Mouse (Mus musculus): ENCODE data around the gene Abhd5. TPM values are rescaled to one million over a fixed set of nuclear protein-coding genes. Genes with fewer than 3 reads are reported as not detected.

The Abhd5 gene
- polyA plus RNA-seq, 1 experiment from 2014 or later: 20.0 TPM

DNA sequence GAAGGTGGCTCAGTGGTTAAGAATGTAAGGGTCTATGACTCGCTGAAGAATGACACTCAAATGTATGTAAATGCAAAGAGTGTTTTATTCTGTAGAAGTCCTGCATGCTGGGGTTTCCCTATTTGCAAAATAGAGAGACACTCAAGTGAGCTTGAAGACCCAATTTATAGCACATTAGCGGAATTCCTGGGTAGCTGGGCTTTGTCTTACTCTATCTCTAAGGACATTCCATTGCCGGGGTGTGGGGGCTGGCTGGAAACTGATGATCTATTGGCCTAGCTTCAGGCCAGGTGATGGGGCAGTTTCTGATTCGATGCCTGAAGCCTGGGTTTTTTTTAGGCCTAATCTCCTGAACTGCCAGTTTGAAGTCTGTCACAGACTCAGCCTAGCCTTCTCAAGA, 36.5 kb upstream of the Abhd5 start:
- Histone ChIP-seq H3K27ac (ENCODE audit: low read depth, low read length) (no peak overlapping the region), H3K4me1 (ENCODE audit: control insufficient read depth, insufficient read depth, low read length) (no peaks in the 10 kb centered on the region), H3K9me3 (ENCODE audit: control insufficient read depth, low read length) (no peaks in the 10 kb centered on the region), H3K4me3 (ENCODE audit: low read depth, low read length) (no peak overlapping the region), H3K9ac (ENCODE audit: low read length) (no peak overlapping the region), H3K27me3 (ENCODE audit: control insufficient read depth, insufficient read depth, low read length) (no peaks in the 10 kb centered on the region), H3K36me3 (ENCODE audit: control insufficient read depth, insufficient read depth, low read length) (no peaks in the 10 kb centered on the region), H3K4me2 (no peak overlapping the region)
- ATAC-seq (ENCODE audit: low FRiP score) (no peak), DNase-seq (ENCODE audit: low spot score, missing footprints) (no peak)
- 64% methylated on average over 4 of the region's 4 CpGs for WGBS

DNA sequence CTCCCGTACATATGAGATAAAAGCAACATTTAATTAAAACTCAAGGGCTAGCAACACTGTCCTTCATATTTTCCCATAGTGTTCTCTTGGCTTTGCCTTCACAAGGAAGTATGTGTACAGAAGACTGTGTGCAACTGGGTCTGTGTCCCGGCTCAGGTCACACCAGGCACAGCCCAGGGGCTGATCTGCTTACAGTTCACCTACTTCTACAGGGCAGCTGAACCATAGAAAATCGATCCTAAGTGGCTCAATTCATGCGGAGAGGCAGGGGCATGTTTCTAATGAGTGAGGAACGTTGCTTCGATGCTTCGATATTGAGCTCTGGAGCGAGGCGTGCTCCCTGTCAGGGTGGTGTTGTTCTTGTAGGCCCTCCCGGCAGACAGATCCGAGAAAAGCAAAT, 35.9 kb upstream of the Abhd5 start:
- Histone ChIP-seq H3K4me2 (no peak overlapping the region), H3K9me3 (ENCODE audit: control insufficient read depth, low read length) (no peaks in the 10 kb centered on the region), H3K4me3 (ENCODE audit: low read depth, low read length) (no peak overlapping the region), H3K27me3 (ENCODE audit: control insufficient read depth, insufficient read depth, low read length) (no peaks in the 10 kb centered on the region), H3K36me3 (ENCODE audit: control insufficient read depth, insufficient read depth, low read length) (no peaks in the 10 kb centered on the region), H3K27ac (ENCODE audit: low read depth, low read length) (no peak overlapping the region), H3K4me1 (ENCODE audit: control insufficient read depth, insufficient read depth, low read length) (no peaks in the 10 kb centered on the region), H3K9ac (ENCODE audit: low read length) (no peak overlapping the region)
- ATAC-seq (ENCODE audit: low FRiP score) (no peak), DNase-seq (ENCODE audit: low spot score, missing footprints) (no peak)
- WGBS: 64% methylated on average over 11 of the region's 11 CpGs

DNA sequence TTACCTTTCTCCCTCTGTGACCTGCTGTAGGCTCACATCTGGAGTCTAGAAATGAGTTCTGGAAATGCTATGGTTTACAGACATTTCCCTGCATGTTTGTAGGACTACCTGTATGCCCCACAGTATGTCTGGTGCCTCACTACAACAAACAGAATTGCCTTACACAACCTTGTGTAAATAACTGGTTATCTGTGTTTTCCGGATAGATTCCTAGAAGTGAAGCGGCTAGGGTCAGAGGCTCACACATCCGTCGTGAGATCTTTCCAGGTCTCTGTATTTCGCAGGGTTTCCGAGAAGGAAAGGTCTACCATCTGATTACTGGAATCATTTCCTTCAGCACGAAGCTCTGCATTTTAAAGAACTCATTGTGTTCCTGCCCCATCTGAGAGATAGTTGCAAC, 34.8 kb upstream of the Abhd5 start:
- H3K36me3 ChIP-seq (ENCODE audit: control insufficient read depth, insufficient read depth, low read length): no peaks in the 10 kb centered on the region
- DNase-seq (ENCODE audit: low spot score, missing footprints) (no peak), ATAC-seq (ENCODE audit: low FRiP score) (no peak)
- no peak overlapping the region for H3K27ac ChIP-seq (ENCODE audit: low read depth, low read length)
- WGBS: 93% methylated on average over 7 of the region's 7 CpGs
- no peak overlapping the region for H3K9ac ChIP-seq (ENCODE audit: low read length)
- no peaks in the 10 kb centered on the region for H3K9me3 ChIP-seq (ENCODE audit: control insufficient read depth, low read length)
- no peak overlapping the region for H3K4me2 ChIP-seq
- no peaks in the 10 kb centered on the region for H3K4me1 ChIP-seq (ENCODE audit: control insufficient read depth, insufficient read depth, low read length)
- H3K27me3 ChIP-seq (ENCODE audit: control insufficient read depth, insufficient read depth, low read length): no peaks in the 10 kb centered on the region
- H3K4me3 ChIP-seq (ENCODE audit: low read depth, low read length): no peak overlapping the region

DNA sequence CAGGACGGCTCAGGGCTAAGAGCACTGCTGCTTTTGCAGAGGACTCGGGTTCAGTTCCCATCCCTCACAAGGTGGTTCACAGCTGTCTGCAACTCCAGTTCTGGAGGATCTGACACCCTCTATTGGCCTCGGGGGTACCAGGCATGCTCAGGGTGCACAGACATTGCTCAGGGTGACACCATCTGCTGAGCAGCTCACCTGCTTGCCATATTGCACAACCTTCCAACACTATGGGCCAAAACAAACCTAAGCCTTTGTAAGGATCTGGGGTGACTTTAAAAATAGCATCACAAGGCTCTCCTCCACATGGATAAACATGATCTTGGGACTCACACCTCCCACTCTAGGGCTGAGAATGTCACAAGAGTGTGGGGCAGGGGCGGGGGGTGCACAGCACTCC, 30.8 kb upstream of the Abhd5 start:
- H3K4me2 ChIP-seq: no peak overlapping the region
- ATAC-seq (ENCODE audit: low FRiP score): no peak

DNA sequence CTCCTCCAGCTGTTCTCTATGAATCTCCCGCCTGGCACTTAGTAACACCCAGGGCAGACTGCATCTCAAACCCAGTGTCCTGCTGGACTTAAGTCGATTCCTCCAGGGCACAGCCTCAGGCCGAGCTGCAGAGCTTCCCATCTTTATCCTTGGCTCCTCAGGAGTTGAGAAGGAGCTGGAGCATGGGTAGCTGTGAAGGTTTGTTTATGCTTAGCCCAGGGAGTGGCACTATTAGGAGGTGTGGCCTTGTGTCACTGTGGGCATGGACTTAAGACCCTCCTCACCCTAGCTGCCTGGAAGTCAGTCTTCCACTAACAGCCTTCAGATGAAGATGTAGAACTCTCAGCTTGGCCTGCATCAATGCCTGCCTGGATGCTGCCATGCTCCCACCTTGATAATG, 29.1 kb upstream of the Abhd5 start:
- H3K27me3 ChIP-seq (ENCODE audit: control insufficient read depth, insufficient read depth, low read length): no peaks in the 10 kb centered on the region
- no peaks in the 10 kb centered on the region for H3K36me3 ChIP-seq (ENCODE audit: control insufficient read depth, insufficient read depth, low read length)
- ATAC-seq (ENCODE audit: low FRiP score) (no peak), DNase-seq (ENCODE audit: low spot score, missing footprints) (no peak)
- no peaks in the 10 kb centered on the region for H3K9me3 ChIP-seq (ENCODE audit: control insufficient read depth, low read length)
- WGBS: 64% methylated on average over 3 of the region's 3 CpGs
- H3K4me2 ChIP-seq: no peak overlapping the region
- no peak overlapping the region for H3K4me3 ChIP-seq (ENCODE audit: low read depth, low read length)
- H3K27ac ChIP-seq (ENCODE audit: low read depth, low read length): no peak overlapping the region
- no peak overlapping the region for H3K9ac ChIP-seq (ENCODE audit: low read length)
- no peaks in the 10 kb centered on the region for H3K4me1 ChIP-seq (ENCODE audit: control insufficient read depth, insufficient read depth, low read length)

More for the DNA sequence above, 30.8 kb upstream of the Abhd5 start:
- Histone ChIP-seq H3K36me3 (ENCODE audit: control insufficient read depth, insufficient read depth, low read length) (no peaks in the 10 kb centered on the region), H3K9me3 (ENCODE audit: control insufficient read depth, low read length) (no peaks in the 10 kb centered on the region), H3K4me3 (ENCODE audit: low read depth, low read length) (no peak overlapping the region), H3K4me1 (ENCODE audit: control insufficient read depth, insufficient read depth, low read length) (no peaks in the 10 kb centered on the region), H3K27me3 (ENCODE audit: control insufficient read depth, insufficient read depth, low read length) (no peaks in the 10 kb centered on the region), H3K9ac (ENCODE audit: low read length) (no peak overlapping the region), H3K27ac (ENCODE audit: low read depth, low read length) (no peak overlapping the region)
- DNase-seq (ENCODE audit: low spot score, missing footprints): no peak
- WGBS: 90% methylated on average over 4 of the region's 4 CpGs

DNA sequence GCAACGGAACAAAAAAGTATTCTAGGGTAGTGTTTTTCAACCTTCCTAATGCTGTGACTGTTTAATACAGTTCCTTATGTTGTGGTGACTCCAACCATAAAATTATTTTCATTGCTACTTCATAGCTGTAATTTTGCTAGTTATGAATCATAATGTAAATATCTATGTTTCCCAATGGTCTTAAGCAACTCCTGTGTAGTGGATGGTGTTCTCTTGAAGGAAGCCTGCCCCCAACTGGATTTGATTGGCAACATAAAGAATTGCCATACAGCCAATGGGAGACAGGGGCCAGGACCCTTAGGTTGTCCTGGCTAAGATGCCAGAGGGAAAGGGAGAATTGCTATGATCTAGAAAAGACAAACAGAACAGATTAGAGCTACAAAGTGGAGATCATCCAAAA, 25.4 kb upstream of the Abhd5 start:
- Histone ChIP-seq H3K4me2 (no peak overlapping the region), H3K9me3 (ENCODE audit: control insufficient read depth, low read length) (no peaks in the 10 kb centered on the region), H3K27ac (ENCODE audit: low read depth, low read length) (no peak overlapping the region), H3K27me3 (ENCODE audit: control insufficient read depth, insufficient read depth, low read length) (no peaks in the 10 kb centered on the region), H3K4me3 (ENCODE audit: low read depth, low read length) (no peak overlapping the region), H3K4me1 (ENCODE audit: control insufficient read depth, insufficient read depth, low read length) (no peaks in the 10 kb centered on the region), H3K36me3 (ENCODE audit: control insufficient read depth, insufficient read depth, low read length) (no peaks in the 10 kb centered on the region), H3K9ac (ENCODE audit: low read length) (no peak overlapping the region)
- no peak for DNase-seq (ENCODE audit: low spot score, missing footprints)
- ATAC-seq (ENCODE audit: low FRiP score): no peak
- WGBS: 88% methylated on average over 1 of the region's 1 CpGs

DNA sequence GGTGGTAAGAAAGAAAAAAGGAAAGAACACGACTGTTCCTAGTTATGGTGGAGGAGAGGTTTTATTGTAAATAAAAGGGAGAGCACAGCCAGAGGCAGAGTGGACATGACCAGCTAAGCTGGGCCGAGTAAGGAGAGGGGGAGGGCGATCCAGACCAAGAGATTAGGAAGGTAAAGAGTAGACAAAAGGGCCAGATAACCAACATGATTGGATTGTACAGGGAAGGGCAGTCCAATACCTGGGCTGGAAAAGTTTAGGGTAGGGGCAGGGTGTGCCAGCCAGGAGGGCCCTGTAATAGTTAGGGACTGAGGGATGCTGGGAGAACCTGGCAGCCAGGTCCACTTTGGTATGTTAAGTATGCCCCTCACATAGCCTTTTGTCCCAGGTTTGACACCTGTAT, 23.2 kb upstream of the Abhd5 start:
- H3K27me3 ChIP-seq (ENCODE audit: control insufficient read depth, insufficient read depth, low read length): no peaks in the 10 kb centered on the region
- no peak overlapping the region for H3K27ac ChIP-seq (ENCODE audit: low read depth, low read length)
- H3K9ac ChIP-seq (ENCODE audit: low read length): no peak overlapping the region
- H3K4me1 ChIP-seq (ENCODE audit: control insufficient read depth, insufficient read depth, low read length): no peaks in the 10 kb centered on the region
- no peak overlapping the region for H3K4me3 ChIP-seq (ENCODE audit: low read depth, low read length)
- ATAC-seq (ENCODE audit: low FRiP score) (no peak), DNase-seq (ENCODE audit: low spot score, missing footprints) (no peak)
- 68% methylated on average over 3 of the region's 3 CpGs for WGBS
- H3K36me3 ChIP-seq (ENCODE audit: control insufficient read depth, insufficient read depth, low read length): no peaks in the 10 kb centered on the region
- no peaks in the 10 kb centered on the region for H3K9me3 ChIP-seq (ENCODE audit: control insufficient read depth, low read length)
- no peak overlapping the region for H3K4me2 ChIP-seq

DNA sequence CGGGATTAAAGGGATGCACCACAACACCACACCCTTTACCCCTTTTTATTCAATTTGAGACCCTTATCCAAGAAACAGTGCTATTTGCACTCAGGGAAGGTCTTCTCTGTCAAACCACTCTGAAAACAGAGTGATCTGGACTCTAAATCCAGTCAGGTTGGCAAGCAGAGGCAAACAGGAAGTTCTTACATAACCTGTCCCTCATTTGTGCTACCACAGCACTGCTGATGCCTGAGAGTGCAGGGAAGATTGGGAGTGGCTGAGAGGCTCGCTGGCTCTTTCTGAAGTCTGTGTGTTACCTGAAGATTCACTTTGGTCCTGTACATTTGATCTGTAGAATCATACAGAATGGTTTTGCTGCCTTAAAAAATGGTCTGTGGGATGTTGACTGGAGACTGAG, 14.7 kb upstream of the Abhd5 start:
- 75% methylated on average over 2 of the region's 2 CpGs for WGBS
- H3K27ac ChIP-seq (ENCODE audit: low read depth, low read length): no peak overlapping the region
- H3K4me1 ChIP-seq (ENCODE audit: control insufficient read depth, insufficient read depth, low read length): no peaks in the 10 kb centered on the region
- DNase-seq (ENCODE audit: low spot score, missing footprints) (no peak), ATAC-seq (ENCODE audit: low FRiP score) (no peak)
- H3K9ac ChIP-seq (ENCODE audit: low read length): no peak overlapping the region
- no peak overlapping the region for H3K4me3 ChIP-seq (ENCODE audit: low read depth, low read length)
- no peak overlapping the region for H3K4me2 ChIP-seq
- H3K27me3 ChIP-seq (ENCODE audit: control insufficient read depth, insufficient read depth, low read length): no peaks in the 10 kb centered on the region
- no peaks in the 10 kb centered on the region for H3K9me3 ChIP-seq (ENCODE audit: control insufficient read depth, low read length)
- H3K36me3 ChIP-seq (ENCODE audit: control insufficient read depth, insufficient read depth, low read length): no peaks in the 10 kb centered on the region

DNA sequence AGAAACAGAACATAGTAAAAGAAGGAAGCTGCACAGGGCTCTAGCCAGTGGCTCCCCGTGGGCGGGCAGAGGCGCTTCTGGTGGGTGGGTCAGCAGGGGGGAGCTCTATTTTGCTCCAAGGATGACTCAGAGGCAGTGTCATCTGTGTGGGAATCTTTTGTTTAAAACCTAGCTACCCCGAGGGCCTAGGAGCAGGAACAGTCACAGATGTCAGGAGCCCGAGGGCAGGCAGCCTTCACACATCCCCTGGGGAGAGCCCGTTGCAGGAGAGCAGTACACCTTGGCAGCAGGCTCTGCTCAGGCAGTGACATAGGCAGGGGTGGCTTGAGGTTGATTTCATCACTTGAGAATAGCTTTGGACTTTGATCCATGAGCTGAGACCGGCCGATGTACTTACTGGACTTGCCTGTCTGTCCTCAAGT, 13.9 kb upstream of the Abhd5 start:
- 49% methylated on average over 8 of the region's 8 CpGs for WGBS
- DNase-seq (ENCODE audit: low spot score, missing footprints): no peak
- Histone ChIP-seq H3K27ac (ENCODE audit: low read depth, low read length) (no peak overlapping the region), H3K27me3 (ENCODE audit: control insufficient read depth, insufficient read depth, low read length) (no peaks in the 10 kb centered on the region), H3K9me3 (ENCODE audit: control insufficient read depth, low read length) (no peaks in the 10 kb centered on the region), H3K9ac (ENCODE audit: low read length) (no peak overlapping the region), H3K4me1 (ENCODE audit: control insufficient read depth, insufficient read depth, low read length) (no peaks in the 10 kb centered on the region), H3K4me3 (ENCODE audit: low read depth, low read length) (no peak overlapping the region), H3K4me2 (no peak overlapping the region), H3K36me3 (ENCODE audit: control insufficient read depth, insufficient read depth, low read length) (no peaks in the 10 kb centered on the region)
- ATAC-seq (ENCODE audit: low FRiP score): no peak

DNA sequence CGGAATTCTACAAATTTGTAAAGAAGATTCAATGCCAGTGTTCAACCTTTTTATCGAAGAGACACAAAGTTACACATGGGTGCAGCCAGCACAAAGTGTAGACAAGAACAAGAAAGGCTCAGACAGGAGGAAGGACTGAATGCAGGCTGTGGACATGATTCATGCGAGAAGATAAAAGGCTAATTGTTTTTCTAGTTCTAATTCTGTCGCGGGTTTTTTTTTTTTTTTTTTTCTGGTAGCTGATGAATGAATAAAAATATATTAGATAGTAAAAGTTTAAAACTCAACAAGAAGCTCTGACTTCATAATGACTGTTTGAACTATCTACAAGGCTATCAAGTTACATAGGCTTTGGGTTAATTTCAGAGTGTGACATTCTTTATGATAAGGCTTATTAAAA, 11.4 kb upstream of the Abhd5 start:
- no peaks in the 10 kb centered on the region for H3K4me1 ChIP-seq (ENCODE audit: control insufficient read depth, insufficient read depth, low read length)
- 68% methylated on average over 5 of the region's 5 CpGs for WGBS
- no peaks in the 10 kb centered on the region for H3K36me3 ChIP-seq (ENCODE audit: control insufficient read depth, insufficient read depth, low read length)
- H3K4me3 ChIP-seq (ENCODE audit: low read depth, low read length): no peak overlapping the region
- H3K9me3 ChIP-seq (ENCODE audit: control insufficient read depth, low read length): no peaks in the 10 kb centered on the region
- no peaks in the 10 kb centered on the region for H3K27me3 ChIP-seq (ENCODE audit: control insufficient read depth, insufficient read depth, low read length)
- no peak overlapping the region for H3K27ac ChIP-seq (ENCODE audit: low read depth, low read length)
- ATAC-seq (ENCODE audit: low FRiP score): no peak
- H3K9ac ChIP-seq (ENCODE audit: low read length): no peak overlapping the region
- DNase-seq (ENCODE audit: low spot score, missing footprints): no peak
- H3K4me2 ChIP-seq: no peak overlapping the region
